Mouse (Mus musculus) induced T-regulatory cell, adult 2 months (primary cell): ENCODE measurements around the gene Lcn10.
"Not testable (repeated sequence)": the region's sequence is repeated elsewhere in the genome, so short reads cannot be mapped to it uniquely, and the experiment has no call there.

Source experiments
- DNase-seq: peaks from one replicate; pipeline ENCODE4 v3.0.0-alpha.2; 2012; ENCODE audit warnings: low read depth

Lcn10 gene

GRCm38 (mm10) chr2:25706643-25707481, 24.3 kb downstream of the Lcn10 start, which contains the start of gene Bmyc:
TSS of gene Bmyc (plus strand) at chr2:25706739.
- peak; percentile 85 for DNase-seq

- peak; percentile 59 for DNase-seq
Observed at GRCm38 (mm10) chr2:25708121-25708520, 25.6 kb downstream of the Lcn10 start.

- not testable (repeated sequence) for DNase-seq
Observed at GRCm38 (mm10) chr2:25709056-25709455, 26.5 kb downstream of the Lcn10 start.

- DNase-seq: not testable (repeated sequence)
Observed at GRCm38 (mm10) chr2:25709791-25710190, 27.3 kb downstream of the Lcn10 start.

- not testable (repeated sequence) for DNase-seq
Observed at GRCm38 (mm10) chr2:25711641-25712040, 29.1 kb downstream of the Lcn10 start.

GRCm38 (mm10) chr2:25717222-25717621, 34.7 kb downstream of the Lcn10 start:
- no peak for DNase-seq

- no peak for DNase-seq
Observed at GRCm38 (mm10) chr2:25733199-25733930, 50.8 kb downstream of the Lcn10 start.
